Mouse (Mus musculus) heart, embryonic 16.5 days (tissue): ENCODE results near the gene Actr3. TPM values are rescaled to one million over a fixed set of nuclear protein-coding genes. Genes with fewer than 3 reads are reported as not detected.

Source experiments
- ATAC-seq: fragments of 200-750 bp; cut with Nextera tagmentation; replicated peaks from 2 replicates; pipeline ENCODE4 v1.8.0; 2017; ENCODE audit warnings: moderate number of reproducible peaks; ENCODE audit not compliant: insufficient read depth, low FRiP score; ENCODE audit errors: extremely low read depth
- H3K27ac ChIP-seq: fragments of 300-500 bp; sonication (generic); 2 replicates; pipeline ENCODE4 v1.5.1; 2014; ENCODE audit warnings: mild to moderate bottlenecking, low read length, control low read depth, moderate library complexity
- H3K27me3 ChIP-seq: fragments of 300-500 bp; sonication (generic); 2 replicates; pipeline ENCODE4 v1.6.1; 2014; ENCODE audit warnings: low read length, mixed read lengths; ENCODE audit not compliant: control insufficient read depth, insufficient read depth
- H3K36me3 ChIP-seq: fragments of 300-500 bp; sonication (generic); 2 replicates; pipeline ENCODE4 v1.6.1; 2014; ENCODE audit not compliant: control insufficient read depth, insufficient read depth
- H3K4me1 ChIP-seq: fragments of 300-500 bp; sonication (generic); 2 replicates; pipeline ENCODE4 v1.6.1; 2014; ENCODE audit warnings: low read length, mixed read lengths; ENCODE audit not compliant: control insufficient read depth, insufficient read depth
- H3K4me2 ChIP-seq: fragments of 300-500 bp; sonication (generic); 2 replicates; pipeline ENCODE4 v1.6.1; 2014; ENCODE audit warnings: low read depth, mild to moderate bottlenecking, control low read depth, low read length
- H3K4me3 ChIP-seq: fragments of 300-500 bp; sonication (generic); 2 replicates; pipeline ENCODE4 v1.5.1; 2014; ENCODE audit warnings: mild to moderate bottlenecking, control low read depth, low read length
- H3K9ac ChIP-seq: fragments of 300-500 bp; sonication (generic); 2 replicates; pipeline ENCODE4 v1.6.1; 2014; ENCODE audit warnings: low read length, control low read depth
- H3K9me3 ChIP-seq: fragments of 300-500 bp; sonication (generic); replicated peaks from 2 replicates; pipeline ENCODE4 v1.6.1; 2016; ENCODE audit warnings: low read length; ENCODE audit not compliant: control insufficient read depth
- WGBS: fragments of 180-500 bp; shearing (Covaris S2); extraction: QIAGEN DNeasy Blood & Tissue Kit; methylation state at CpG from one replicate; pipeline ENCODE4 v1.1.7; 2014; 5-methylcytosine and 5-hydroxymethylcytosine counted together
- polyA plus RNA-seq: library from polyadenylated mRNA; unstranded; fragments of >200 nt; fragmentation: Nextera tagmentation; extraction: Ambion mirVana; gene quantifications from 2 replicates; pipeline ENCODE4 v1.2.1, GENCODE M21; 2015

Actr3 gene
- polyA plus RNA-seq: 310 and 348 TPM in 2 replicates

DNA sequence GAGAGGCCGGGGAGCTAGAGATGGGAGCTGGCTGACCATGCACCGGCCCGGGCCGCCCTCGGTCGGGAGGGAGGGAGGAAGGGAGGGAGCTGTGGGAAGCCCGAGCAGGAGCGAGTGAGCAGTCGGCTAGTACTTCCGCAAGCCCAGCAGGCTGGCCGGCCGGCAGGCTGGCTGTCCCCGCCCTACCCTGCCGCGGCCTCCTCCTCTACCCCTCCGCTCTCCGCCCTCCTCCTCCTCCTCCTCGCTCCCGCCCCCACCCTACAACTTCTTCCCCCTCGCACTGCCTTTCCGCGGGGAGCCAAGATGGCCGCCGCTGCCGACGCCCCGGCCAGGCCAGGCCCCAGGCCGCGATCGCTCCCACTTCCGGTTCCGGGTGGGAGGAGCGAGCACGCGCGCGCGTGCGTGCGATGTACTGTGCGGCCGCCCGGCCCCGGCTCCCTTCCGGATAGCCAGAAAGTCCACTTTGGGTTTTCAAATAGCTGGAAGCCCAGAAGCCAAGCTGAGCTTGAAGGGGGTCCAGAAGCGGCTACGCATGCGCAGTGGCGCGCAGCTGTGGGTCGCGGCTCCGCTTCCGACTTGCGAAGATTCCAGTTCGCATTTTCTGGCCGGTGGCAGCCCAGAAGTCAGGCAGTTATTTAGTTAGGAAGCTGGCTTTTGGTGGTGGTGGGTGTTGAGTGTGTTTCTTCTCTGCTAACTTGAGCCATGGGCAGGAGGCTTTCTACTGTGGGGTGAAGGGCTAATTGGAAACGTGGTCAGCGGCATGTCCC lies at the start of gene Actr3:
Gene Actr3, minus strand, starts transcription at position 359 of the 767 bp plus-strand sequence.
- Histone ChIP-seq H3K4me1 (peaks cover 27% of the 10 kb centered on the region), H3K27me3 (no peaks in the 10 kb centered on the region), H3K4me3 (peak within 1 kb of the TSS; percentile 92), H3K27ac (peak within 1 kb of the TSS; percentile 99), H3K4me2 (peak within 1 kb of the TSS; percentile 76), H3K36me3 (no peaks in the 10 kb centered on the region), H3K9me3 (no peaks in the 10 kb centered on the region), H3K9ac (peak within 1 kb of the TSS; percentile 97)
- peak; percentile 95 for ATAC-seq
- under 1% methylated on average over 52 of the region's 59 CpGs for WGBS

DNA sequence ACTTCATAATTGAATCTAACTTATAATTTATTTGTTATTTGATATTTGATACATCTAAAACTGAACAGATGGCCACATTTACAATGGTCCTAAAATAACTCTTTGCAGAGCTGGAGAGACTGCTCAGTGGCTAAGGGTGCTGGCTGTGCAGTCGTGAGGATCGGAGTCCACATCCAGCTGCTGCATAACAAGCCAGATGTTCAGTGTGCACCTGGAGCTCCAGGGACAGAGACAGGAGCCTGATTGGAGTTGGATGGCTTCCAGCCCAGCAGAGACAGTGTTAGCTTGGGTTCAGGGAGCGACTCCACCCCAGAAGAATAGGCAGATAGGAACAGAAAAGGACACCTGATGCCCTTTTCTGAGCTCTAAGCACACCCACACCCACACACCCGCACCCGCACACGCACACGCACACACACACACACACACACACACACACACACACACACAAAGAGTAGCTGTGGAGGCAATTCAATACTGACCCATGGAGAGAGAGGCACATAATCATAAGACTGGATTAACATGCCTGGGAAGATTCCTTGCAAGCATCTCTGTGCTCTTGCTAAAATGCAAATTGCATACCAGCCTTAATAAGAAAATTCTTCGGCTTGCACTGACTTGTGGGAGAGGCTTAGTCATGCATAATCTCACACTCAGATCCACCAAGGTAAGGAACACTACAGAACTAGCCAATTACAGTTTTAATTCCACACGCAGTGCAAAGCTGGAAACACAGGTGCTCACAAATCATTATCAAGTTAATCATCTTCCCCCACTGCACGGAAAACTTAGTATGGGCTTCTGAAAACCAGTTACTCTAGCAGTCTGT lies 47.1 kb upstream of the Actr3 start:
- no peak overlapping the region for H3K4me2 ChIP-seq
- WGBS: 63% methylated on average over 10 of the region's 10 CpGs
- no peaks in the 10 kb centered on the region for H3K27me3 ChIP-seq
- peaks cover 22% of the 10 kb centered on the region for H3K4me1 ChIP-seq
- H3K27ac ChIP-seq: peak overlapping the region; percentile 67
- H3K9me3 ChIP-seq: no peaks in the 10 kb centered on the region
- H3K9ac ChIP-seq: no peak overlapping the region
- H3K4me3 ChIP-seq: no peak overlapping the region
- H3K36me3 ChIP-seq: no peaks in the 10 kb centered on the region
- ATAC-seq: peak; percentile 49; the same call in 1 of the 2 replicates

DNA sequence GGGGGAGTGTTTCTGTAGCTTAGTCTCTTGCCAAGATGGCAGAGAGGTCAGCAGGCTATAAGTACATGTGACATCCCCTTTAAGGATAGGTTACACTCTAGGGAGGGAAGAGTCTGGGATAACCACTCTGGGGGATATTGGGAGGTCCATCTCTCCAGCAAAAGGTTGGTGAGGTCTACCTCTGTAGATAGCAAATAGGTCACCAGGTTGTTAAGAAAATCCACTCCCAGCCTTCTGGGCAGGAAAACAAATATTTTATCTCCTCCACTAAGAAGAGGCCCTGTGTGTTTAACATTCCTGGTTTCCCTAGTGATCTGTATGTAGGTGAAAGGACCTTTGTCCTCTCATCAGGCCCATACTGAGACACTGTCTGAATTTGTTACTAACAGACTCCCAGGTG lies 46.3 kb upstream of the Actr3 start:
- Histone ChIP-seq H3K27ac (peak overlapping the region; percentile 40; the same call in 1 of the 2 replicates), H3K36me3 (no peaks in the 10 kb centered on the region), H3K4me2 (no peak overlapping the region), H3K9me3 (no peaks in the 10 kb centered on the region), H3K9ac (no peak overlapping the region), H3K4me1 (peaks cover 28% of the 10 kb centered on the region), H3K27me3 (no peaks in the 10 kb centered on the region), H3K4me3 (no peak overlapping the region)
- ATAC-seq: peak; percentile 58; the same call in 1 of the 2 replicates

DNA sequence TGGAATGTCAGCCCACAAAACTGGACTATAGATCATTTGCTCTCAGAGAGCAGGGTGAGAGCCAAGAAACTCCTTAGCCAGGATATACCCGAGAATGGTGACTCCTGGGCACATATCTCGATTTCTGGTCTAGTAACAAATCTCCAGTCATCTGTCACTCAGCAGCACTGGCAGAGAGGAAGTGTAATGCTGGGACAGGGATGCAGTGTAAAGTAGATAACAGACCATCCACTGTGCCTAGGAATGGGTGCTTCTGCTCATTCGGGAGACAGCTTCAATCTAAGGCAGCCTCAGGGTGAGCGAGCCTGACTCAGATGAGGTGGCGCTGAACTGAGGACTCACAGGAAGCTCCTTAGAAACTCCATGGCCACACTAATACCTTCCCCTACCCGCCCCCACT lies 43.1 kb upstream of the Actr3 start:
- 46% methylated on average over 6 of the region's 6 CpGs for WGBS
- H3K9ac ChIP-seq: no peak overlapping the region
- no peak overlapping the region for H3K4me3 ChIP-seq
- no peaks in the 10 kb centered on the region for H3K9me3 ChIP-seq
- peak overlapping the region; percentile 24; the same call in 1 of the 2 replicates for H3K4me2 ChIP-seq
- no peak for ATAC-seq
- H3K27ac ChIP-seq: peak overlapping the region; percentile 63
- H3K27me3 ChIP-seq: no peaks in the 10 kb centered on the region
- no peaks in the 10 kb centered on the region for H3K36me3 ChIP-seq
- H3K4me1 ChIP-seq: peaks cover 33% of the 10 kb centered on the region

DNA sequence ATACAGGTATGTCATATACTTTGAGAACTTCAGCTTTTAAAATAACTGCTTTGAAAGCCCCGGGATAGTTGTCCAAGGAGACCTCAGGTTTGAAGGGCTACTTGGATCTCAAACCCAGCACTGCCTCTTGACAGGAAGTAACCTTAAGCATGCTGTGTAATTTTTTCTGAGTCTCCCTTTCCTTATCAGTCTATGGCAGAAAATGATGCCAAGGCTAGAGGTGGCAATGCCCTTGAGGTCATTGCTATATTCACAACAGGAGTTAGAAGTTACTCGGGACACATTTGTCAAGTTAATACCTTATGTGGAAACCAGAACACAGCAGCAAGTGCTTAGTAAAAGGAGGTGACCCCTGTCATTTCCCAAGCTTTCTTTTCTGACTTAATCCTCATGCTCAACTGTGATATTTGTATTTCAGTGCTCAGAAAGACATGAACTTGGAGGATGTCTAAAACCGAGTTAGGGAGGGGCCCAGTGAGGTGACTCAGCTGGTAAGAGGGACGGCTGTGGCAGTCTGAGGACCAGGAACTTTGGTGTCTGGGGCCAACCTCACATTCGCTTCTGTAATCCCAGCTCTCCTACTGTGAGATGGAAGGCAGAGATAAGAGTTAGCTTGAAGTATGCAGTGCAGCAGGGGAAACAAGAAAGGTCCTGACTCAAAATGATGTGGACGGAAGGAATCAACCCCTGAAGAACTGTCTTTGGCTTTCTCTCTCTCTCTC lies 40.6 kb upstream of the Actr3 start:
- ATAC-seq: 0 out of 2 replicates have a peak, but pooled peaks have one; percentile 23
- no peak overlapping the region for H3K27ac ChIP-seq
- H3K4me3 ChIP-seq: no peak overlapping the region
- no peak overlapping the region for H3K4me2 ChIP-seq
- H3K27me3 ChIP-seq: no peaks in the 10 kb centered on the region
- WGBS: 36% methylated on average over 6 of the region's 6 CpGs
- H3K9ac ChIP-seq: no peak overlapping the region
- H3K36me3 ChIP-seq: no peaks in the 10 kb centered on the region
- no peaks in the 10 kb centered on the region for H3K9me3 ChIP-seq
- H3K4me1 ChIP-seq: peaks cover 18% of the 10 kb centered on the region

DNA sequence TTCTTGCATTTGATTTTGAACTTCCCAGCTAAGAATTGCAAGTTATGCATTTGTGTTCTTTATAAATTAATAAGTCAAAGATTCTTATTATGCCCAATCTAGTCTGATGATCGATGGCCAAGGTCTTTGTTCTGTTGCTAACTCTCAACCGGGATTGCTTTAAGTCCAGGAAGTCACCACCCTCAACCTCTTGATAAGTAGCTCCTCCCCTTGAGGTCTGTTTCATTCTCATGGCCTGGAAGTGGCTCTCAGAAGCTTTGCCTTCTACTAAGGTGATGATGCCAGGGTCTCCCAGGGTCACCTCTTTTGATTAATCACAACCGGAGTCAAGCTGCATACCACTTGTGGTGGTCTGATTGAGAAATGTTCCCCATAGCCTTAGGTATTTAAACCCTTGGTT lies 38.3 kb upstream of the Actr3 start:
- no peak overlapping the region for H3K9ac ChIP-seq
- no peak for ATAC-seq
- H3K4me3 ChIP-seq: no peak overlapping the region
- H3K4me1 ChIP-seq: peaks cover 15% of the 10 kb centered on the region; the same call in 1 of the 2 replicates
- no peak overlapping the region for H3K4me2 ChIP-seq
- no peak overlapping the region for H3K27ac ChIP-seq
- no peaks in the 10 kb centered on the region for H3K36me3 ChIP-seq
- 83% methylated on average over 3 of the region's 3 CpGs for WGBS
- no peaks in the 10 kb centered on the region for H3K27me3 ChIP-seq
- no peaks in the 10 kb centered on the region for H3K9me3 ChIP-seq

DNA sequence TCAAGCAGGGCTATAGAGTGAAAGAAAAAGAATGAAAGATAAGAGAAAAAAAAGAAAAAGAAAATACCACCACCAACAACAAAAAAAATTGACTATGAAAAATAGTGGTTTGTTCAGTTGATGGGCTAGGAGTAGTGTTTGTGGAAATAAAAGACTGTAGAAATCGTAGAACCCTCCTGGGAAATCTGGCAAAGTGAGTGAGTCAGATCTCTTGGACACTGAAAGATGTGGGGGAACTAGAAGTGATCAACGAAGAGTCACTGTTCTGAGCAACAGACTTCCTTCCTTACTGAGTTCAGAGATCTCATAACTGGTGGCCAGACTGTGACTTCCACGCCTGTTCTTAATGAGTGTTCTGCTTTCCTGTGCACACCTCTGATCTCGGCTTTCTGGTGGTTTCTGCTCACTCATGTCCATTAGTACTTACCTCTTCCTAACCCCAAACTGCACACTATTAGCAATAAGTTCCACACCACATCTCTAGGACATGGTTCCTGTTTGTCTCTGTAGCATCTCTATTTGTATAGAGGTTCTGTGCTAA lies 37.7 kb upstream of the Actr3 start:
- Histone ChIP-seq H3K9me3 (no peaks in the 10 kb centered on the region), H3K36me3 (no peaks in the 10 kb centered on the region), H3K4me3 (no peak overlapping the region), H3K4me1 (peaks cover 11% of the 10 kb centered on the region; the same call in 1 of the 2 replicates), H3K4me2 (no peak overlapping the region), H3K27ac (no peak overlapping the region), H3K27me3 (no peaks in the 10 kb centered on the region), H3K9ac (no peak overlapping the region)
- no peak for ATAC-seq
- WGBS: 65% methylated on average over 4 of the region's 4 CpGs

DNA sequence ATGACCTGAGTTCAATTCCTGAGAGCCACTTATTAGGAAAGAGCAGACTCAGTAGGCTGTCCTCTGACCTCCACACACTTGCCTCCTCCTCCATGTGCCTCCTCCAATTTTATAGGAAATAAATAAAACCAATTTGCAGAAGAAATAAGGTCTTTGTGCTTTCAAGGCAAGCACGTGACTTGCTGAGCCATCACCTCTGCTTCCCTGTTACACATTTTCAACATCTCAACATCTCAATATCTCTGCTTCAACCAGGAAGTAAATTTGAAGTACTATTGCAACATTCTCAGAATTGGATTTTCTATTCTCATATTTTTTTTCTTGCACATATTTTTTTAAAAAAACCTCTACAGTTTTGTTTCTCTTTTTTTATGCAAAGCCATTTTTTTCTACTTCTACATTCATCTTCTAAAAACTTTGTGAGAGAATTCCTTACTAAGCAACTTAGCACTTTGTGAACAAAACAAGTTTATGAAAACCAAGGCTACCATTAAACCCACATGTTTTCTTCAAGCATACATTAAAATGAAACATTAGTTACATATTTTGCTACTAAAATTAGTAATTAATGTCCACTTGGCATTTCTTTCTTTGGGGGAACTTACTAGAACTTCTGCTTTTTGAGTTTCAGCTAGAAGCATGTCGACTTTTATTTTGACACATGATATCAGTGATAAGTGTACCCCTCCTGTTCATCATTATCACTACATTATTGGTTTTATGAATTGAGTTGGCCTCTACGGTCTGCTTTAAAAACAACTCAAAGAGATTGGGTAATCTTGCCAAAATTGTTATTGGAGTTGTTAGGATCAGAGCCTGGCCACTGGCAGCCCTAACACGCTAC lies 35.5 kb upstream of the Actr3 start:
- ATAC-seq: no peak
- H3K27me3 ChIP-seq: no peaks in the 10 kb centered on the region
- H3K9ac ChIP-seq: no peak overlapping the region
- H3K9me3 ChIP-seq: no peaks in the 10 kb centered on the region
- H3K4me3 ChIP-seq: no peak overlapping the region
- peaks cover under 1% of the 10 kb centered on the region; the same call in 1 of the 2 replicates for H3K4me1 ChIP-seq
- no peak overlapping the region for H3K27ac ChIP-seq
- H3K4me2 ChIP-seq: no peak overlapping the region
- 74% methylated on average over 4 of the region's 4 CpGs for WGBS
- H3K36me3 ChIP-seq: no peaks in the 10 kb centered on the region
